Mouse (Mus musculus) lung, adult 2 months (tissue): ENCODE measurements at regions not wholly inside any gene's neighbourhood (a gene's known extent, or its start where the extent isn't known, plus 50 kb on each side); places are given as distances from the start of the nearest gene placed in this dataset.

ENCODE experiments used
- CTCF ChIP-seq: fragments of 200-500 bp; IDR thresholded peaks from 2 replicates; pipeline ENCODE4 v1.5.1; 2011; ENCODE audit warnings: mild to moderate bottlenecking, low read length, control low read depth; ENCODE audit not compliant: insufficient read depth
- POLR2A ChIP-seq: fragments of 200-500 bp; IDR thresholded peaks from 2 replicates; pipeline ENCODE4 v1.6.1; 2011; ENCODE audit warnings: low read depth, mild to moderate bottlenecking, control low read depth, low read length, borderline replicate concordance; ENCODE audit errors: extremely low read depth

DNA sequence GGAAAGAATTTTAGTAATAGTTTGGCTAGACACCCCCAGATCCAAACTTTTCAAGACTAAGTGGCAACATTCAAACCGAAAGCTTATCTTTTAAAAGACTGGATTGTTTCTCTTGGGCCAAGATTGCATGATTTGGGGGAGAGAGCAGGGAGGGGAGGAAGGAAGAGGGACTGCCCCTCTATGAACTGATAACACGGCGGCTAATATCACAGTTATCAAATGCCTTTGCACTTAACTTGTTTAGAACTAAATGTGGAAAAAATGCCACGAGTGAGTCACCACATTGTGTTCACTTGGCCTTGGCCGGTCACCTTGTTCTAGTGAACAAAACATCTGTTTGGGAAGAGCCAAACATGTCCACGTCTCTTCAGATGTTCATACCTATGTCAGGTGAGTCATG is 92.3 kb downstream of the Tes start:
- TF ChIP-seq CTCF, result no peak
- no peak for TF ChIP-seq POLR2A
